Mouse (Mus musculus): ENCODE measurements at regions not wholly inside any gene's neighbourhood (a gene's known extent, or its start where the extent isn't known, plus 50 kb on each side); places are given as distances from the start of the nearest gene placed in this dataset.
"Not testable (repeated sequence)": the region's sequence is repeated elsewhere in the genome, so short reads cannot be mapped to it uniquely, and the experiment has no call there.

DNA sequence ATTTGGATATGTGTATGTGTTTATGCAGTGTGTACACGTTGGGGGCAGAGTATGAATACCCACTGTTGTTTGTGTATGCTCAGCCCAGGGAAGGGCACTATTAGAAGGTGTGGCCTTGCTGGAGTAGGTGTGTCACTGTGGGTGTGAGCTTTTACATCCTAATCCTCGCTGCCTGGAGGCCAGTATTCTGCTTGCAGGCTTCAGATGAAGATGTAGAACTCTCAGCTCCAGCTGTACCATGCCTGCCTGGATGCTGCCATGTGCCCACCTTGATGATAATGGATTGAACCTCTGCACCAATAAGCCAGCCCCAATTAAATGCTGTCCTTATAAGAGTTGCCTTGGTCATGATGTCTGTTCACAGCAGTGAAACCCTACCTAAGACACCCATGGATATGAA lies 155.4 kb downstream of the Enc1 start:
- DNase-seq (ENCODE audit: low read depth, low spot score): not testable (repeated sequence)

DNA sequence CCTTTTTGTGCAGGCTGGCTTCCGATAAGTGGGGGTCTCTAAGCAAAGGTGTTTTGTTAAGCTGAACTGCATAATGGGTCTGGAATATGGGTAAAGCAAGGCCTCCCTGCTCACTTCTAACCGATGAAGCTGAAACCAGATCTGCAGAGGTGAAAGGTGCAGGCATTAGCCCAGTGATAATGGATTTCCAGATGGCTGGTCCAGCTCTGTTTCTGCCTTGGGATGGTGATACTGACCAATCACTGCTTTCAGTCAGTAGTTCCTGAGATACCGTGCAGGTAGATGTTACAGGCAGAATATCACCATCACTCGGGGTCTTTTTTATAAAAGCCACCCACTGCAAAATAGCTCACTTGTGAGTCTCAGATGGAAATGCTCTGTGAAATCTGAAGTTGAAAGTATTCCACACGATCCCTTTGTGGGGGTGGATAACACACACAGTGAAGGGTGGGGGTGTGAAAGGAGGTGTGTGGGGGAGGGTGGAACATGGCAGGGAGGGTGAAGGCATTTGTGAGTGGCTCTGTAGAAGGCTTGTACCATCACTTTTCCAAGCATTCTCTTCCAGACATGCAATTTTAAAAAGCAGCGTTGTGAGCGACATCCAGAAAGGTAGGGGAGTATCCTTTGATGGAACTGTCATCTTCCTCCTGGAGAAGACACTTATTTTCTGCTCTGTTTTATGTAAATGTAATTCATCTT lies 154.0 kb downstream of the Enc1 start:
- DNase-seq (ENCODE audit: low read depth, low spot score): no peak

DNA sequence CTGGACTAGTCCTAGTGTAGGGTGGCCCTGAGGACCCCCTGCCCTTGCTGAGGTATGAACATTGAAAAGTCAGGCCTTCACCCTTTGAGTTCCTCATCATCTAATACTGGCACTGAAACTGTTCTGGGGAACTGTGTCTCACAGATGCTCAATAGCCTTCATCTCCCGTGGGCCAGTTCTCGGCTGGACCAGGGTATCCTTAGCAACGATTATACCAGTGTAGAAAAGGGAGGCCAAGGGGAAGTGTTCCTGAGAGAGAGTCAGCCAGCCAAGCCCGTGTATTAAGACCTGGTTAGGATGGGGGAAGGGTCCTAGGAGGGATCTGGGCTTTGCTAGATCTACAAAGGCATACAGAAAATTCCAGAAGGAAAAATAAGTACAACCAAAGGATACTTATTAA lies 153.2 kb downstream of the Enc1 start:
- DNase-seq (ENCODE audit: low read depth, low spot score): no peak

DNA sequence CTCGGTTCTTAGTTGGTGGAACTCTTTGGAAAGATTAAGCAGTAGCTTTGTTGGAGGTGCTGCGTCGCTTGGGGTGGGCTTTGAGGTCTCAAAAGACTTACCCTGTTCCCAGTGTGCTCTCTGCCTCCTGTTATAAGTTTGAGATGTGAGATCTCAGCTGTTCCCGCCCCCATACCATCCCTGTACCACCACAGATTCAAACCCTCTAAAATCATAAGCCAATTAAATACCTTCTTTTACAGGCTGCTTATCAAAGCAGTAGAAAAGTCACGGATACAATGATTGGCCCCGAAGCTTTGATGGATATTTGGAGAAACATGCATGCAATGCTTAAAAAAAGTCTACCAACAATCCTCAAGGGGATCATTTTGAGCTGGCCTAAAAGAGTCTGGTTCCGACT lies 152.6 kb downstream of the Enc1 start:
- DNase-seq (ENCODE audit: low read depth, low spot score): no peak

DNA sequence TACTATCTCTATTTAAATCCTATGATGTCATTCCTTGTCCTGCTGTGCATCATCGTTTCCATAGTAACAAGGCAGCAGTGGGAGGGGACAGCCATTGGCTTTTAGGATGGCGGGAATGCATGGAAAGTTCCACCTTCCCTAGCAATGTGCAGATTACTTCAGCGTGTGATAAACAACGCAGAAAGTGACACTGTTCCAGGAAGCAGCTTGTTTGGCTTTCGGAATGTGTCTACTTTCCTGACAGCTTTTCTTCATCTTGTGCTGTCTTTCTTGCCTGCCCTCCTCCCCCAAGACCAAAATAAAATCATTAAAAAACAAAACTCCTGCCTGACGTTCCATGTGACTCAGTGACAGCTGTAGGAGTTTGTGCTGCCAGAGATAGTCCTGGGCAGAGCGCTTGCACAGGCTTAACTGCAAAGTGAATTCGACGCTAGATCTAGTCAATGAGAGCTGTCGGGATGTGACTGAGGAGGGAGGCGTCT lies 149.6 kb downstream of the Enc1 start:
- peak; percentile 37 for DNase-seq (ENCODE audit: low read depth, low spot score)

DNA sequence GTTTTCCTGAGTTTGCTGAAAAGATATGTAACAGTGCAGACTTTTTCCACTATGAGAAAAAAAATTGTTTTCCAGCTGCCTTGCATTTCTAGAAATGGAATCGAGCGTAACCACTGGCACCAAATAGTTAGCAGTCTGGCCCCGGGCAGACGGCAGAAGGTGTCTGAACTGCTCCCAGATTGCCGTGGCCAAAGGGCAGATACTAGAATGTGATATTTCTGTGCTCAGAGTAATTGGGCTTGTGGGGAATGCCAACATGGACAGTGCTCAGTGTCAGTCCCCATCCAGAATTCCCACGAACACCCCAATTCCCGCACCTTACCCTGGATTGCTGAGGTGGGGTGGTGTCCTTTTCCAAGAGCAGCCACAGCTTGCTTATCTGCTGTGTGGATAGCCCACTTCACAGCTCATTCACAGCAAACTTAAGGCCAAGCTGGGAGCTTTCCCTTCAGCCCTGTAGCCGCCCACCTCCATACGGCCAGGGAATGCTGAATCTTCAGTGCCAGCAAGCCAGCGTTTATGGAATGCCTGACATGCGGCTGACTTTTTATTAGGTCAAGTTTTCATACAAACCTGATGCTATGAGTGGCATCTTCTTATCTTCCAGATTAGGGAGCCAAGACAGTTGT lies 148.1 kb downstream of the Enc1 start:
- no peak for DNase-seq (ENCODE audit: low read depth, low spot score)

DNA sequence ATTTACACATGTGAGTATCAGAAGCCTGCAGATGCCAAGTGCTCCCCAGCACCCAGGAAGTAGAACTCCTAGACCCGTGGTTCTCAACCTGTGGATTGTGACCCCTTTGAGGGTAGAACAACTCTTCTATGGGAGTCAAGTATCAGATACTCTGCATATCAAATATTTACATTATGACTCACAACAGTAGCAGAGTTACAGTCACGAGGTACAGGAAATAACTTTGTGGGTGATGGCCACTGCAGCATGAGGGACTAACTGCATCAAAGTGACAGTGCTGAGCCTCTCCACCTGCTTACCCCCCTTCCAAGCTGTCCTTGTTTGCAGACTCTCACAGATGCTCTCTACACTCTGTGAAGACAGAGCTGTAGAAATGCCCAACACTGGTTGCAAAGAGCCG lies 145.6 kb downstream of the Enc1 start:
- DNase-seq (ENCODE audit: low read depth, low spot score): no peak

DNA sequence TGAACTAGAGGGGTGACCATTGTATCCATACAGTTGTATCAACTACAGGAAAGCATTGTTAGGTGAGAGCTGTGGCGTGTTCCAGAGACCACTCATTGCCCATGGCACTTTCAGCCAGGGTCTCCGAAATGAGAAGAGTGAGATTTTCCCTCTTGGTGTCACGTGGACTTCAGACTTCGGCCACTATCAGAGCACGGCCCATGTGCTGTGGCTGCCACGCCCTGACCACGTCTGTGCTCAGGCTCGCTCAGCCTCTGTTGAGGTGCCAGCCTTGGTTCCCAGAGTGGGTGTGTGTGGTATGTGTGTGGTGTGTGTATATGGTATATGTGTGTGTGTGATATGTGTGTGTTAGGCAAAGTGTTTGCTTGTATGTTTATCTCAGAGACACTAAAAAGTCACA lies 144.6 kb downstream of the Enc1 start:
- no peak for DNase-seq (ENCODE audit: low read depth, low spot score)

DNA sequence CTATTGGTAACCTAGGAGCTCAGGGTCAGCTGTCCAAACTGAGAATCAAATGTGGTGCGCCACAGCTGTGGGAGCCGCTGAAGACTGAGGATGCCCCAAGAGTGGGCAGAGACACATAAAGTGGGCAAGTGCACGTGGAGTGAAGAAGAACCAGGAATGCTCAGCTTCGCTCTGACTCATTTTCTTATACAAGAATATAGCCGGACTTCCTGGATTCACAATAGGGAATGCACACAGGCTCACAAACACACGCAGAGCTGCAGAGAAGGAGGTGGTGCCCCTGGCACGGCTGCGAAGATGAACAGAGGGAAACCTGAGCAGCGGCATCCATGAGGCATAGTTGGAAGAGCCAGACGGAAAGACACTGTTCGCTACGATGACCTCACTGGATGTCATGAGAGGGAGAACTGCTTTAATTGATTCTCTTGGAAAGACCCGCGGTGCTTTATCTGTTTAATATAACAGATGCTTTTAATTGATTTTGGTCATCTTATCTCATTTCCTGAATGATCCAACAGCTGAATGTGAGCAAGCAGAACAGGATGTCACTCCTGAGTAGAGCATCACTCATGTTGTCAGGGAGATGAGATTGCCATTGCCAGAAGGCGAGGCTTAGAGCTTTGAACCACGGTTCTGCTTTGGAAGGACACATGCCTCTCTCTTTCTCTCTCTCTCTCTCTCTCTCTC lies 143.3 kb downstream of the Enc1 start:
- DNase-seq (ENCODE audit: low read depth, low spot score): no peak

DNA sequence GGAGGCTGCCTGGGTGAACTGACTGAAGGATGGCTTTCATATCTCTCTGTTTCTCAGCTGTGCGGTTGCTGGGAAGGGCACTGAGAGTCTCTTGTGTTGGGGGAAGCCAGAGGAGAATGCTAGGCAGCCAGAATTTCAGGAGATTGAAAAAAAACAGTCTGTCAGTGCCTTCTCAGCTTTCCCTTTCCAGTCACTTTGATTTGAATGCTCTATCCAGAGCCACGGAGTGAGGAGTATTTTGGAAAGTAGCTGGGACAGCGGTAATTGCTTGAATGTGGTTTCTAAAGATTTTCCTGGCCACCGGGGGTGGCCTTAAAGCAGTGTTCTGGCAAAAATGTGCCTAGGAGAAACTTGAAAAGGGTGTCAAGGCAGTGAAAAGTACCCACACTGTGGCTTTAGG lies 142.4 kb downstream of the Enc1 start:
- no peak for DNase-seq (ENCODE audit: low read depth, low spot score)

DNA sequence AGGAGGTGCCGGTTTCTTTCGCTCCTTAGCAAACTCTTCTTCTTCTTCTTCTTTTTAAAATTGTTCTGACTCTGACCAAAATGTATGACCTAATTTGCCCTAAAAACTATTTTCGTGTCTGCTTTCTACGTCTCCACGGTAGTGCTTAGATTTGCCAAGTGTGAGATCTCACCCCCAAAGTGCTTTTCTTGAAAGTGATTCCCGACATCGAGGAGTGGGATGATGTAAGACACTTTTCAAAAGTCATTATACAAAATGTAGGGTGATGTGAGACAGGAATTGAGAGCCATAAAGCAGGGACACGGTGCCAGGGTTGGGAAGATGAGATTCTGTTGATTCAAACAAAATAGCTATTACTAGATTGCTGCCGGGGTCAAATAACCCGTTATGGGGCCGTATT lies 139.5 kb downstream of the Enc1 start:
- DNase-seq (ENCODE audit: low read depth, low spot score): no peak

DNA sequence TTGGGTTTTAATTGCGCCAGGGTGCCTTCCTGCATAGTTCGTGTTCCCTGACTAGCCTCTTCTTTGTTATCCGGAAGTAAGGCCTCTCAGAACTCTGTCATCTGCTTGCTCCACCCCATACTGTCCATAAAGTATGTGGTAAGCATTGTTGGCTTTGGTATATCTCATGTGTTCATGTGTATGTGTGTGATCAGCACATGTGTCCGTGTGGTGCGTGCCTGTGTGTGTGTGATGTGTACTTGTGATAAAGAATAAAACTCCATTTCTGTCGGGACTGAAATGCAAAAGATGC lies 135.3 kb downstream of the Enc1 start:
- no peak for DNase-seq (ENCODE audit: low read depth, low spot score)

DNA sequence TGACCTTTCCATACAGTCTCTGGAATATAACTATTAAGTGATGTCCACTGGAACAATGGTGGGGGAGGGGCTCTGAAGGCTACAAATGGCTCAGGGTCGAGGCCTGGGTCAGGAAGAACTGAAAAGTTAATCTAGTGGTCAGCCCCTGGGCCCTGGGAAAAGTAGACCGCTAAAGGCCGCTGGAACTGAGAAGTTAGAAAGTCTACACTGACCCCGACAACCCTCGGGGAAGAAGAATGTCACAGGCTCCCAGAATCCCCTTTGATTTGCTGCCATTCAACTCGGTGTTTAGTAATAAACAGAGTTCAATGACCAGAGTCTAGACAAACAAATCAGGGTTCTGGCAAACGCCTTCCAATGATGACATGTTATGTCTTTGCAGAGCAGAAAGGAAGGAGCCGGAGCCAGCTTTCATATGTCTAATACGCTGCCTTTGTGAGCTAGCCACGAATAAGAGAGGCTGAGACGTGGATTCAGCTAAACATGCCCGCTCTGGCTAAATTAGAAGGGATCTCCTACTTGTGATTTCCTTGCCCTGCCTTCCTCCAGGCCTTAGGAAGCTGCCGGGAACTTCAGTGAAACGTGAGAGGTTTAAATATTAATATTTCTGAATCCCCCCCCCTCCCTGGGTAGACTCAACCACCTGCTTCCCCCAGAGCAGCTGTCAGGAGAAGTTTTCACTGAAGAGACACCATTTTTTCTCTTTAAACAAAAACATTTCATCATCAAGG lies 134.8 kb downstream of the Enc1 start:
- no peak for DNase-seq (ENCODE audit: low read depth, low spot score)

DNA sequence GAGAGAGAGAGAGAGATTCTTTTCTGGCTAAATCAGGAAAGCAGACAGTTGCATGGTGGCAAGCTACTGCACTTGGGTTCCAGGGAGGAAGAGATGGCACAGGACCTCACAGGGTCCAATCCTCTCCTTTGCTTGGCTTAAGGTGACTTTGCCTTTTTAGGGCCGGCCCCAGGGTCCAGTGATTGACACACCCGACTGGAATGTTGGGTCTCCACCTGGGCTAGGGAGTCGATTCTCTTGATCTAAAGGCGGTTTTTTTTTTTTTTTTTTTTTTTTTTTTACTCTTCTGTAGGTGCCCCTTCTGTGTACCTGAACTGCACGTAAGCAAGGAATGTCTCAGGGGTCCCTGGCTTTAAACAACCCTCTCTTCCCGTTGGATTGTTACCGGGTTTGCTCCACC lies 131.4 kb downstream of the Enc1 start:
- no peak for DNase-seq (ENCODE audit: low read depth, low spot score)

DNA sequence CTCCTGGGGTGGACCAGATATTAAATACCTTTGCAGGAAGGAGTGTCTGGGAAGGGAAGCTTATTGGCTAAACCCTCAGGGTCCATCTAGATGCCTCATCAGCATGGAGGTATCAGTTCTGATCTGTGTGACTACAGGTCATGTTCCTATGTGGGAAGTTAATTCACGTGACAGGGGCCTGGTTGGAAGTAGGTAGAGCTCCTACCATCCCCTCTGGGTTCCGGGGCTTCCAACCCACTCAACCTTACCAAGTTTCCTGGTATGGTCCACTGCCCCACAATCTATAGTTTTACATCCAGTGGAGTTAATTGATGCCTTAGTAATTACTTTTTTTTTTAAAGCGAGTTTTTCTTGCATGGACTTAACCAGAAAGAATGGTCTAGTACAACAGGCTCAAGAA lies 130.3 kb downstream of the Enc1 start:
- DNase-seq (ENCODE audit: low read depth, low spot score): no peak

DNA sequence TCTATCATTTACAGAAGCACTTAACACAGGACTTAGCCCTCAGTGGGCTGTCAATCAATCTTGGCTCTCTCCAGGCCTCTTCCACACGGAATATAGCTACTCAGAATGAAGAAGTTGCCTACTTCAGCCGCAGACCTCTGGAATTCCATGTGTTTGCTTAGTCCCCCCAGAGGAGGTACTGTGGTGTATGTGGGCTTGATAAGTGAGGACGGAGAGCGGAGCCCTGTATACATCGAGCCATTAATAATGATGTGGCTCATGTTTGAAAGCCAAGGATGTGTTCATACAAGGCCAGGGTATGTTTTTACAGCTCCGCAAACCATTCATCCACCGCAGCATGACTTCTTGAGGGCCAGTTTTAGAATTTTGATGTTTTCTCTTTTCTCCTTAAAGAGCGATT lies 125.8 kb downstream of the Enc1 start:
- no peak for DNase-seq (ENCODE audit: low read depth, low spot score)

DNA sequence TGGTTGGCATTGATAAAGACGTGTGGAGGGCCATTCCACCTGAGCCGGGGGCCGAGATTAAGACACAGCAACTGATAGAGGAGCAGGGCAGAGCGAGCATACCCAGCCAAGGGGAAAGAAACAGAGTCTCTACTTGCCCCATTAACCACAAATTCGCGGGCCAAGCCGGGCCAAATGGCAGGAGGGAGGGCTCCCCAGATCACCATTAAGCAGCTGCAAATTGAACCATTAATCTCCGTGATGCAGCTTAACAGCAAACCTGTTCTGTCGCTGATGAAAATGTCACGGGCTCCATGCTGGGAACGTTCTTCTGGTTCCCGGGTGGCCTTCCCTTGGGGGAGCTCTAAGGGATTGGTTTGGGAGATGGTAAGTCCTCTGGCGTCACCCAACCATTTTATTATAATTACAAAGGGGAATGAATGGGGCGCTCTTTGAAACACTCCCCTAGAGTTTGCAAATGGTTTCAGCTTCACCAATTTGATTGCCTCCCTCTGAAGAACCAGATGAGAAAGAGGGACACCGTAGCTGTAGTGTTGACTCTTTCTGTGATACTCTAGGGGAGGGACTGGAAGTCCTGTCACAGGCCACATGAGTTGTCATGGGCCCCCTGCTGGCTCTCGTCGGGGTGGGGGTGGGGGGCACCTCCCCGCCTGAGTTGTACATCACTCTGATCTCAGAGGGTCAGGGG lies 124.8 kb downstream of the Enc1 start:
- no peak for DNase-seq (ENCODE audit: low read depth, low spot score)

DNA sequence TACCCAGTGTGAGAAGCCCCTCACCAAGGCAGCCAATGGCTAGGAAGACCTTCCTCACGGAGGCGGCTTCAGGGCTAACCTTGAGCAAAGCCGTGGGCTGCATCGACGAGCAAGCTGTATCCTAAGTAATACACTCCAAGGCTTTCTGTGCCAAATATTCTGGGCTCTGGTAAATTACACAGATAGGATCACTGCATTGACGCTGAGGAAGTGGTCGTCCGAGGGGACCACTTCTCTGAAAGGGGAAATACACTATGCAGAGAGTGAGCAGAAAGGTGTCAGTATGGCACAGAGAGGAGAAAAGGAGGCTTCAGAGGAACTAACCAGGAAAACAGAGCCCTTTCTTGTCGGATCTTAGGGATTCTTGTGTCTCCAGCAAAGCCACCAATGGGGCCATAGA lies 124.1 kb downstream of the Enc1 start:
- no peak for DNase-seq (ENCODE audit: low read depth, low spot score)

DNA sequence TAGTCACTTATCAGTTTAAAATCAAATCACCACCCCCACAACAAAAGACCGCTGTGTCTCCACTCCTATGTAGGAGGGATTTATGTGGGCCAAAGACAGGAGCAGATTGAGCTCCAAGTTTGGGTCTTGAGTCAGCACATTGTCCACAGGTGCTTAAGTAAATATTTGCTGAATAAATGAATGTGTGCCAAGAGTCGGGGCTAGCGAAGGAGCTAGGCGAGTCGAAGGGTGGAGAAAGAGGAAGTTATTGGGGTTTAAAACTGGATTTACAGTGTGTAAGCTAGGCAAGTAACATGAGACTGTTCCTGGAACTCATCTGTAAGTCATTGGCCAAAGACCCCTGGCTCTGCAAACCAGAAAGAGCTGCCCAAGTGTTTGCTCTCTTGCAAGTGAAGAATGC lies 122.9 kb downstream of the Enc1 start:
- no peak for DNase-seq (ENCODE audit: low read depth, low spot score)

DNA sequence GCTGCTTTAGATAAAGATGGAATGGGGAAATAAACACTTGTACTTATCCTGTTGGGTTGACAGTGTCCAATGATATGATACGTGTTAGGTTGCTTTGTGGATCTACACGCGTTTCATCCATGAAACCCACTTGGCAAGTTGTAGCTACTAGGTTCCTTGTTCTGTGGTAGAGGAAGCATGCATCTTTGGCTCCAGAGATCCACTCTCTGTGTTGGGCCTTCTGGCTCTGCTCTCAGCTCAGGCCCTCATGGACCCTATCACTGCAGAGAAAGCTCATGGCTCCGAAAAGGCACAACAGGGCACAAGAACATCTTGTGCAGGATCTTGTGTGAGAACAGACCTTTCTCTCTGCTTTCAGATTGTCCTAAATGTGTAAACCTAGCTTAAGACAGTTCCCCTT lies 122.3 kb downstream of the Enc1 start:
- no peak for DNase-seq (ENCODE audit: low read depth, low spot score)

DNA sequence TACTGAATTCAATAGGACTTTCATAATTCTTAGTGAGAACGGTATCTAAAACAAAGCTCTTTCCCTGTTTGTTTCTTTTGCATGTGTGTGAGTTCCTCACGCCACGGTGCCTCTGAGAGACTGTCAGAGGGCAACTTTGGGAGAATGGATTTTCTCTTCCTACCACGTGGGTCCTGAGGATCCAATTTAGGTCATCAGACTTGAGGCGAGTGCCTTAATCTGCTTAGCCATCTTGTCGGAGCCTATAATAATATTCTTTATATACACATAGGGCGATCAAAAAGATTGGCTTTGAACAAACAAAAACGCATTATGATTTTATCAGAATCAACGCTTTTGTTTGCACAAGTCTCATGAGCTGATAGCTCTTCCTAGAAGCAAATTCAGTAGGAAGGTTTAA lies 119.6 kb downstream of the Enc1 start:
- no peak for DNase-seq (ENCODE audit: low read depth, low spot score)

DNA sequence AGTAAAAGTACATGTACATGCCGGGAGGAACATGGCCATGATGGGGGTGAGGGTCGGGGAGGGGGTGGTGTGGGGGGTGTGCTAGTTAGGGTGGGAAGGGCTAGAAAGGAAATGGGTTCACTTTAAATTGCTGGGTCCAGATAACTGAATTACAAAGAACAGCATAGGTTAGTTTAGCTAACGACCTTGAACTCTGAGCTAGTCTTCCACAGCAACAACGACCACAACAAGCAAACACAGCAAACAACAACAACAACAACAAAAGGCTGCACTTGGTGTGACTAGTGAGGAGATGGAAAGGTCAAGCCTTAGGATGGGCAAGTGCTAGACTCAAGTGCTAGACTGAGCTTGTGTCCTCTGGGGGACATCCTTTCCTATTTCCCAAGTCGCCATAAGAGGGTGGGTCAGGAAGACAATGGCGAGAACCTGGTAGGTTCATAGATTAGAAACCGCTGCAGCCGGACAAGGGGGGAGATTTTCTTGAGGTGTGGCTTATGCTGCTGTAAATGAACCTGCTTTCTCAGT lies 117.9 kb downstream of the Enc1 start:
- DNase-seq (ENCODE audit: low read depth, low spot score): no peak

Data from embryo, embryonic 11.5 days (tissue).